Mouse (Mus musculus) MEL (cell line): Measurements from ENCODE around the gene Serpinb1a. TPM values are rescaled to one million over a fixed set of nuclear protein-coding genes. Genes with fewer than 3 reads are reported as not detected.

Experiments
- DNase-seq: peaks from one replicate; pipeline ENCODE4 v3.0.0; 2011; ENCODE audit warnings: low read depth, low spot score
- H3K27ac ChIP-seq: 2 replicates; pipeline ENCODE4 v1.5.1; 2012; ENCODE audit warnings: low read depth, mild to moderate bottlenecking, control low read depth, low read length, moderate library complexity; ENCODE audit not compliant: control insufficient read depth
- H3K27me3 ChIP-seq, 2 experiments: fragments of 150-350 bp in 1 of 2; sonication (generic) in 1 of 2; 2 replicates each; pipeline ENCODE4 v1.6.1; 2012; ENCODE audit warnings: low read length in 2 of 2, mild to moderate bottlenecking in 2 of 2, improper control_type of control experiment in 1 of 2, moderate library complexity in 1 of 2; ENCODE audit not compliant: insufficient read depth in 2 of 2, control insufficient read depth in 1 of 2
- H3K36me3 ChIP-seq, 2 experiments: 2 replicates each; pipeline ENCODE4 v1.6.1; 2012 to 2014; ENCODE audit warnings: low read length in 2 of 2, improper control_type of control experiment in 1 of 2, inconsistent platforms in 1 of 2, mild to moderate bottlenecking in 1 of 2; ENCODE audit not compliant: insufficient read depth in 2 of 2, control insufficient read depth in 1 of 2
- H3K4me1 ChIP-seq, 2 experiments: fragments of 150-350 bp in 1 of 2; sonication (generic) in 1 of 2; 2 replicates each; pipeline ENCODE4 v1.6.1; 2012; ENCODE audit warnings: low read length in 2 of 2, improper control_type of control experiment in 1 of 2, mild to moderate bottlenecking in 1 of 2; ENCODE audit not compliant: insufficient read depth in 2 of 2, control insufficient read depth in 1 of 2
- H3K4me3 ChIP-seq, 2 experiments: fragments of 150-350 bp in 1 of 2; sonication (generic) in 1 of 2; 2 replicates each; pipeline ENCODE4 v1.5.1; 2012; ENCODE audit warnings: low read depth in 2 of 2, low read length in 2 of 2, mild to moderate bottlenecking in 2 of 2, moderate library complexity in 2 of 2, control low read depth in 1 of 2, improper control_type of control experiment in 1 of 2; ENCODE audit not compliant: control insufficient read depth in 1 of 2, insufficient read depth in 1 of 2
- H3K79me2 ChIP-seq: 2 replicates; pipeline ENCODE4 v1.6.1; 2012; ENCODE audit warnings: mild to moderate bottlenecking, low read length, moderate library complexity; ENCODE audit not compliant: control insufficient read depth, poor library complexity, insufficient read depth
- H3K9ac ChIP-seq: 2 replicates; pipeline ENCODE4 v1.6.1; 2012; ENCODE audit warnings: low read depth, mild to moderate bottlenecking, control low read depth, low read length, moderate library complexity; ENCODE audit not compliant: control insufficient read depth, poor library complexity, severe bottlenecking
- H3K9me3 ChIP-seq: fragments of 150-350 bp; sonication (generic); replicated peaks from 2 replicates; pipeline ENCODE4 v1.6.1; 2012; ENCODE audit warnings: mild to moderate bottlenecking, low read length, improper control_type of control experiment, moderate library complexity; ENCODE audit not compliant: insufficient read depth
- BHLHE40 ChIP-seq: IDR thresholded peaks from 2 replicates; pipeline ENCODE4 v1.6.1; 2012; ENCODE audit warnings: low read depth, mild to moderate bottlenecking, inconsistent platforms, low read length, improper control_type of control experiment, borderline replicate concordance
- CHD2 ChIP-seq: IDR thresholded peaks from 2 replicates; pipeline ENCODE4 v1.6.1; 2011; ENCODE audit warnings: low read length, improper control_type of control experiment
- E2F4 ChIP-seq: IDR thresholded peaks from 2 replicates; pipeline ENCODE4 v1.6.1; 2011; ENCODE audit warnings: low read depth, low read length, improper control_type of control experiment, borderline replicate concordance
- ETS1 ChIP-seq: IDR thresholded peaks from 2 replicates; pipeline ENCODE4 v1.6.1; 2012; ENCODE audit warnings: low read depth, mild to moderate bottlenecking, inconsistent platforms, low read length, improper control_type of control experiment, moderate library complexity
- HCFC1 ChIP-seq: IDR thresholded peaks from 2 replicates; pipeline ENCODE4 v1.6.1; 2012; ENCODE audit warnings: low read depth, mild to moderate bottlenecking, inconsistent platforms, low read length, improper control_type of control experiment, moderate library complexity
- KAT2A ChIP-seq: conservative IDR thresholded peaks from 2 replicates; pipeline ENCODE4 v1.6.1; 2012; ENCODE audit warnings: low read depth, low read length, improper control_type of control experiment, inconsistent platforms
- MAFK ChIP-seq: IDR thresholded peaks from 2 replicates; pipeline ENCODE4 v1.6.1; 2011; ENCODE audit warnings: low read depth, mild to moderate bottlenecking, low read length, improper control_type of control experiment, borderline replicate concordance
- MAX ChIP-seq: IDR thresholded peaks from 2 replicates; pipeline ENCODE4 v1.6.1; 2011; ENCODE audit warnings: low read length, improper control_type of control experiment
- MEF2A ChIP-seq: IDR thresholded peaks from 2 replicates; pipeline ENCODE4 v1.6.1; 2014; ENCODE audit warnings: low read depth, mild to moderate bottlenecking, inconsistent platforms, low read length, improper control_type of control experiment; ENCODE audit not compliant: poor library complexity, insufficient replicate concordance, severe bottlenecking; ENCODE audit errors: extremely low read depth
- MYB ChIP-seq: IDR thresholded peaks from 2 replicates; pipeline ENCODE4 v1.6.1; 2011; ENCODE audit warnings: mild to moderate bottlenecking, low read depth, low read length, improper control_type of control experiment
- NELFE ChIP-seq: IDR thresholded peaks from 2 replicates; pipeline ENCODE4 v1.6.1; 2011; ENCODE audit warnings: low read depth, low read length, improper control_type of control experiment
- POLR2AphosphoS5 ChIP-seq: IDR thresholded peaks from 2 replicates; pipeline ENCODE4 v1.6.1; 2012; ENCODE audit warnings: low read depth, borderline replicate concordance, mild to moderate bottlenecking, inconsistent platforms, low read length, moderate library complexity, mixed read lengths
- RAD21 ChIP-seq: IDR thresholded peaks from 2 replicates; pipeline ENCODE4 v1.6.1; 2011; ENCODE audit warnings: mild to moderate bottlenecking, low read depth, low read length, improper control_type of control experiment
- RCOR1 ChIP-seq: IDR thresholded peaks from 2 replicates; pipeline ENCODE4 v1.6.1; 2012; ENCODE audit warnings: low read depth, mild to moderate bottlenecking, inconsistent platforms, low read length, improper control_type of control experiment
- SIN3A ChIP-seq: IDR thresholded peaks from 2 replicates; pipeline ENCODE4 v1.6.1; 2012; ENCODE audit warnings: low read length, improper control_type of control experiment, inconsistent platforms
- SMC3 ChIP-seq: IDR thresholded peaks from 2 replicates; pipeline ENCODE4 v1.6.1; 2011; ENCODE audit warnings: low read depth, low read length, improper control_type of control experiment
- TAL1 ChIP-seq: IDR thresholded peaks from 2 replicates; pipeline ENCODE4 v1.6.1; 2012; ENCODE audit warnings: mild to moderate bottlenecking, inconsistent platforms, low read length, moderate library complexity, mixed read lengths
- TBP ChIP-seq: IDR thresholded peaks from 2 replicates; pipeline ENCODE4 v1.8.0; 2011; ENCODE audit warnings: low read depth, low read length, improper control_type of control experiment
- TCF12 ChIP-seq: IDR thresholded peaks from 2 replicates; pipeline ENCODE4 v1.6.1; 2014; ENCODE audit warnings: low read depth, mild to moderate bottlenecking, inconsistent platforms, low read length, improper control_type of control experiment, moderate library complexity
- UBTF ChIP-seq: IDR thresholded peaks from 2 replicates; pipeline ENCODE4 v1.6.1; 2012; ENCODE audit warnings: low read depth, mild to moderate bottlenecking, inconsistent platforms, low read length, improper control_type of control experiment, moderate library complexity, borderline replicate concordance; ENCODE audit not compliant: insufficient read depth
- ZMIZ1 ChIP-seq: IDR thresholded peaks from 2 replicates; pipeline ENCODE4 v1.6.1; 2012; ENCODE audit warnings: low read depth, mild to moderate bottlenecking, inconsistent platforms, low read length, improper control_type of control experiment, moderate library complexity
- ZNF384 ChIP-seq: IDR thresholded peaks from 2 replicates; pipeline ENCODE4 v1.6.1; 2012; ENCODE audit warnings: low read depth, mild to moderate bottlenecking, inconsistent platforms, low read length, improper control_type of control experiment
- polyA plus RNA-seq, 2 experiments: library from polyadenylated mRNA; stranded (reverse) in 1 of 2; unstranded in 1 of 2; fragments of >175 nt in 1 of 2; fragments of >200 nt in 1 of 2; gene quantifications; 2 replicates each; pipeline versions ENCODE4 v1.2.1 to v1.2.4; 2012; ENCODE audit warnings: low replicate concordance in 2 of 2, low read depth in 1 of 2; ENCODE audit not compliant: insufficient read length in 2 of 2, insufficient read depth in 1 of 2, missing spikeins in 1 of 2
- total RNA-seq: library from RNA; depleted of rRNA; stranded (reverse); fragments of 300-350 nt; gene quantifications from 2 replicates; pipeline ENCODE4 v1.2.3, GENCODE M21; 2012

Gene Serpinb1a
- total and polyA plus RNA-seq, 3 experiments = 2.7 to 6.8 TPM; not detected in 1

- no peak for DNase-seq
- no peak overlapping the region for H3K27ac ChIP-seq
- H3K9ac ChIP-seq = no peak overlapping the region
- no peak overlapping the region for H3K4me3 ChIP-seq
- no peaks in the 10 kb centered on the region; a peak in 3 of 4 replicates for H3K27me3 ChIP-seq
- TF ChIP-seq TAL1 (no peak), SIN3A (no peak), NELFE (no peak), MYB (no peak), ZMIZ1 (no peak), HCFC1 (no peak), KAT2A (no peak), ETS1 (no peak), MEF2A (no peak), ZNF384 (no peak), E2F4 (no peak), MAFK (no peak), UBTF (no peak)
- TF ChIP-seq, all 39 proteins: peak for 0
- H3K79me2 ChIP-seq = no peaks in the 10 kb centered on the region
- H3K9me3 ChIP-seq = no peaks in the 10 kb centered on the region
- H3K36me3 ChIP-seq = no peaks in the 10 kb centered on the region
- H3K4me1 ChIP-seq = peaks cover 0 to 4% of the 10 kb centered on the region in 2 experiments; a peak in 1 of 4 replicates
Observed at GRCm38 (mm10) chr13:32863456-32863855, 12.5 kb upstream of the Serpinb1a start.

- Histone ChIP-seq H3K36me3 (no peaks in the 10 kb centered on the region), H3K4me1 (peaks cover 0 to 4% of the 10 kb centered on the region in 2 experiments; a peak in 1 of 4 replicates), H3K4me3 (no peak overlapping the region), H3K27me3 (no peaks in the 10 kb centered on the region; a peak in 4 of 4 replicates), H3K79me2 (no peaks in the 10 kb centered on the region), H3K9me3 (no peaks in the 10 kb centered on the region), H3K9ac (no peak overlapping the region), H3K27ac (no peak overlapping the region)
- DNase-seq = no peak
- TF ChIP-seq CHD2 (no peak), BHLHE40 (no peak), RAD21 (no peak), TBP (no peak), MEF2A (no peak), TCF12 (no peak), E2F4 (no peak), POLR2AphosphoS5 (no peak), HCFC1 (no peak), RCOR1 (no peak), MAX (no peak), TAL1 (no peak), ZMIZ1 (no peak), SMC3 (no peak), SIN3A (no peak)
Observed at GRCm38 (mm10) chr13:32860821-32861220, 9.8 kb upstream of the Serpinb1a start.
